Mouse (Mus musculus): ENCODE data around the gene Mepce. TPM values are rescaled to one million over a fixed set of nuclear protein-coding genes. Genes with fewer than 3 reads are reported as not detected.

Gene Mepce
- polyA plus RNA-seq, 1 experiment, result 81.9 TPM

DNA sequence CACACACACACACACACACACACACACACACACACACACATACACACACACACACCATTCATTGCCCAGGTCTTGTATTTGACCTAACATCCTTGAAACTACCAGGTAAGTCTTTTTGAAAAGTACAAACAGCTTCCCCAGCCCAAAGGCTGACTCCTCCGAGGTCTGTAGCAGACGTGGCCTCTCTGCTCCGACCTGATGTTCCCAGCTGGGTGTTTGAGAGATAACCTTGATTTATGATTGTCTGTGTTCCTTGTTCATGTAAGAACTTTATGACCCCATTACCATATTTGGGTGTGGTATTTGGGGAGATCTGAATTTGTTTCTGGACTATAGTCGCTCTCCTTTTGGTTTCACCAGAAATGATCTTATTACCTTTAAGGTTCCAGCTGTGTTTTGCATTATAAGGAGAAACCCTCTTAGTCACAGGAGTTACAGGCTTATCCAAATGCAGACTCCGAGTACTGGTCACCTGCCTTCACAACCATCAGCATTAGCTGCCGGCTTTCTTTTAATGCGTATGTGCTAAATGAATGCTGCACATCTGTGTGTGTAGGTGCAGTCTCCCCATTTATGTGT, 10.1 kb downstream of the Mepce start:
- Histone ChIP-seq H3K4me1 (replicated peaks; ENCODE audit: control insufficient read depth, insufficient read depth, low read length) (peaks cover 26% of the 10 kb centered on the region), H3K27me3 (ENCODE audit: control insufficient read depth, insufficient read depth, low read length) (no peaks in the 10 kb centered on the region), H3K36me3 (ENCODE audit: control insufficient read depth, insufficient read depth, low read length) (peaks cover 7% of the 10 kb centered on the region), H3K27ac (ENCODE audit: control insufficient read depth, insufficient read depth, low read length) (no peak overlapping the region), H3K4me3 (ENCODE audit: control insufficient read depth, insufficient read depth, low read length) (no peak overlapping the region)
- DNase-seq, result peak; percentile 0
- no peak for TF ChIP-seq POLR2A (IDR thresholded peaks at IDR 0.05; ENCODE audit: control insufficient read depth, extremely low read depth, insufficient read depth, low read length, poor library complexity)
- no peak for TF ChIP-seq CTCF (IDR thresholded peaks at IDR 0.05; ENCODE audit: borderline replicate concordance, control insufficient read depth, extremely low read depth, insufficient read depth, low read length, poor library complexity)
- WGBS, result 87% methylated on average over 7 of the region's 7 CpGs

GRCm38 (mm10) chr5:137776408-137776918, 11.0 kb downstream of the Mepce start:
- no peaks in the 10 kb centered on the region for H3K27me3 ChIP-seq (ENCODE audit: control insufficient read depth, insufficient read depth, low read length)
- H3K36me3 ChIP-seq (ENCODE audit: control insufficient read depth, insufficient read depth, low read length), result no peaks in the 10 kb centered on the region
- peak; percentile 46 for DNase-seq
- peak overlapping the region; percentile 48 for H3K27ac ChIP-seq (ENCODE audit: control insufficient read depth, insufficient read depth, low read length)
- peaks cover 26% of the 10 kb centered on the region for H3K4me1 ChIP-seq (replicated peaks; ENCODE audit: control insufficient read depth, insufficient read depth, low read length)
- 5% methylated on average over 5 of the region's 5 CpGs for WGBS
- TF ChIP-seq POLR2A (IDR thresholded peaks at IDR 0.05; ENCODE audit: control insufficient read depth, extremely low read depth, insufficient read depth, low read length, poor library complexity) (no peak), CTCF (IDR thresholded peaks at IDR 0.05; ENCODE audit: borderline replicate concordance, control insufficient read depth, extremely low read depth, insufficient read depth, low read length, poor library complexity) (0 out of 2 replicates have a peak, but pooled peaks have one; percentile 30)
- H3K4me3 ChIP-seq (ENCODE audit: control insufficient read depth, insufficient read depth, low read length), result no peak overlapping the region

DNA sequence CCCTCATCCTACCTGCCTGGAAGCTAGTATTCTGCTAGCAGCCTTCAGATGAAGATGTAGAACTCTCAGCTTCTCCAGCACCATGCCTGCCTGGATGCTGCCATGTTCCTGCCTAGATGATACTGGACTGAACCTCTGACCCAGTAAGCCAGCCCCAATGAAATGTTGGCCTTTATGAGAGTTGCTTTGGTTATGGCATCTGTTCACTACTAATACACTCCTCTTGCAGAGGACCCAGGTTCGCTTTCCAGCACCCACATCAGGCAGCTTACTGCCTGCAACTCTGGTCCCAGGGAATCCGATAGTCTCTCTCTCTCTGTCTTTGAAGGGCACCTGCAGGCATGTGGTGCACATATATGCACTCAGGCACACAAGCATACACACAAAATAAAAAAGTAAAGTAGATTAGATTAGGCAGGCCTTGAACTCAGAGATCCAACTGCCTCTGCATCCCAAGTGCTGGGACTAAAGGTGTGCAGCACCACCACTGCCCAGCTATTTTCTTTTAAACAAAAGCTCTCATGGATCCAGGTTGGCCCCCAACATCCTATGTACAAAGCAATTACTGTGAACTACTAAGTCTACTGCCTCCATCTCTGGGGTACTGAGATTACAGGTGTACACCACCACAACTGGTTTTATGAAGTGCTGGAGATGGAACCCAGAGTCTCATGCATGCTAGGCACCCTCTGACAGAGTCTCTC, 11.7 kb downstream of the Mepce start:
- peak overlapping the region; percentile 48 for H3K27ac ChIP-seq (ENCODE audit: control insufficient read depth, insufficient read depth, low read length)

DNA sequence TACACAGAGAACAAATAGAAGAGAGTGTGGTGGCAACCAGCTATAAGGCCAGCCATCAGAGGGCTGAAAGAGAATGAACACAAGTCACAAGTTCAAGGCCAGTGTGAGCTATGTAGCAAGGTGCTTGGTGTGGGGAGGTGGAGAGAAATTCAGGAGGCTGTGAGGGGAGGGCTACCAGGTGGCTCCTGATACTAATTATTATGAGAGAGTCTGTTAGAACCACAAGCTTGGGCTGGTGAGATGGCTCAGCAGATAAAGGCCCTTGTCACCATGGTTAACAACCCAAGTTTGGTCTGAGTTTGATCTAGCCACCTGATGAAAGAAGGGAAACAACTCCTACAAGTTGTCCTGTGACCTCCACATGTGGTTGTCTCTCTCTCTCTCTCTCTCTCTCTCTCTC, 14.7 kb downstream of the Mepce start:
- no peak for DNase-seq
- Histone ChIP-seq H3K36me3 (ENCODE audit: control insufficient read depth, insufficient read depth, low read length) (no peaks in the 10 kb centered on the region), H3K27me3 (ENCODE audit: control insufficient read depth, insufficient read depth, low read length) (no peaks in the 10 kb centered on the region), H3K4me1 (replicated peaks; ENCODE audit: control insufficient read depth, insufficient read depth, low read length) (peaks cover 18% of the 10 kb centered on the region), H3K27ac (ENCODE audit: control insufficient read depth, insufficient read depth, low read length) (no peak overlapping the region), H3K4me3 (ENCODE audit: control insufficient read depth, insufficient read depth, low read length) (no peak overlapping the region)
- TF ChIP-seq CTCF (IDR thresholded peaks at IDR 0.05; ENCODE audit: borderline replicate concordance, control insufficient read depth, extremely low read depth, insufficient read depth, low read length, poor library complexity) (no peak), POLR2A (IDR thresholded peaks at IDR 0.05; ENCODE audit: control insufficient read depth, extremely low read depth, insufficient read depth, low read length, poor library complexity) (no peak)

More for the DNA sequence above, 11.7 kb downstream of the Mepce start:
- no peaks in the 10 kb centered on the region for H3K27me3 ChIP-seq (ENCODE audit: control insufficient read depth, insufficient read depth, low read length)
- TF ChIP-seq CTCF (IDR thresholded peaks at IDR 0.05; ENCODE audit: borderline replicate concordance, control insufficient read depth, extremely low read depth, insufficient read depth, low read length, poor library complexity) (no peak), POLR2A (IDR thresholded peaks at IDR 0.05; ENCODE audit: control insufficient read depth, extremely low read depth, insufficient read depth, low read length, poor library complexity) (no peak)
- H3K4me3 ChIP-seq (ENCODE audit: control insufficient read depth, insufficient read depth, low read length), result no peak overlapping the region
- DNase-seq, result no peak
- WGBS, result 93% methylated on average over 2 of the region's 2 CpGs
- peaks cover 26% of the 10 kb centered on the region for H3K4me1 ChIP-seq (replicated peaks; ENCODE audit: control insufficient read depth, insufficient read depth, low read length)
- H3K36me3 ChIP-seq (ENCODE audit: control insufficient read depth, insufficient read depth, low read length), result no peaks in the 10 kb centered on the region

- peaks cover 1% of the 10 kb centered on the region; the same call in 1 of the 2 replicates for H3K4me1 ChIP-seq (replicated peaks; ENCODE audit: control insufficient read depth, insufficient read depth, low read length)
- no peaks in the 10 kb centered on the region for H3K27me3 ChIP-seq (ENCODE audit: control insufficient read depth, insufficient read depth, low read length)
- H3K36me3 ChIP-seq (ENCODE audit: control insufficient read depth, insufficient read depth, low read length), result no peaks in the 10 kb centered on the region
- no peak for TF ChIP-seq POLR2A (IDR thresholded peaks at IDR 0.05; ENCODE audit: control insufficient read depth, extremely low read depth, insufficient read depth, low read length, poor library complexity)
- TF ChIP-seq CTCF (IDR thresholded peaks at IDR 0.05; ENCODE audit: borderline replicate concordance, control insufficient read depth, extremely low read depth, insufficient read depth, low read length, poor library complexity), result no peak
- H3K27ac ChIP-seq (ENCODE audit: control insufficient read depth, insufficient read depth, low read length), result no peak overlapping the region
- DNase-seq, result peak; percentile 57
- H3K4me3 ChIP-seq (ENCODE audit: control insufficient read depth, insufficient read depth, low read length), result no peak overlapping the region
- WGBS, result 50% methylated on average over 2 of the region's 2 CpGs
Observed at GRCm38 (mm10) chr5:137770709-137771108, 16.7 kb downstream of the Mepce start.

- no peak for DNase-seq
- Histone ChIP-seq H3K27ac (ENCODE audit: control insufficient read depth, insufficient read depth, low read length) (no peak overlapping the region), H3K4me3 (ENCODE audit: control insufficient read depth, insufficient read depth, low read length) (no peak overlapping the region), H3K36me3 (ENCODE audit: control insufficient read depth, insufficient read depth, low read length) (no peaks in the 10 kb centered on the region), H3K27me3 (ENCODE audit: control insufficient read depth, insufficient read depth, low read length) (no peaks in the 10 kb centered on the region), H3K4me1 (replicated peaks; ENCODE audit: control insufficient read depth, insufficient read depth, low read length) (0 out of 2 replicates have a peak, but pooled peaks cover 2% of the 10 kb centered on the region)
- WGBS, result 97% methylated on average over 1 of the region's 1 CpGs
- no peak for TF ChIP-seq CTCF (IDR thresholded peaks at IDR 0.05; ENCODE audit: borderline replicate concordance, control insufficient read depth, extremely low read depth, insufficient read depth, low read length, poor library complexity)
- no peak for TF ChIP-seq POLR2A (IDR thresholded peaks at IDR 0.05; ENCODE audit: control insufficient read depth, extremely low read depth, insufficient read depth, low read length, poor library complexity)
Observed at GRCm38 (mm10) chr5:137768475-137768874, 19.0 kb downstream of the Mepce start.
